Mouse (Mus musculus) hindbrain, postnatal 0 days (tissue): ENCODE measurements around the gene Suclg1. TPM values are rescaled to one million over a fixed set of nuclear protein-coding genes. Genes with fewer than 3 reads are reported as not detected.

Experiments
- ATAC-seq: fragments of 200-750 bp; cut with Nextera tagmentation; 2 replicates; pipeline ENCODE4 v1.8.0; 2017; ENCODE audit warnings: mild to moderate bottlenecking, moderate TSS enrichment, moderate library complexity
- DNase-seq: peaks from one replicate; pipeline ENCODE4 v3.0.0-alpha.2; 2015; ENCODE audit warnings: low spot score
- H3K27ac ChIP-seq: fragments of 300-500 bp; sonication (generic); 2 replicates; pipeline ENCODE4 v1.5.1; 2014; ENCODE audit warnings: mild to moderate bottlenecking
- H3K27me3 ChIP-seq: fragments of 300-500 bp; sonication (generic); 2 replicates; pipeline ENCODE4 v1.6.1; 2014; ENCODE audit warnings: low read length, mixed read lengths; ENCODE audit not compliant: insufficient read depth
- H3K36me3 ChIP-seq: fragments of 300-500 bp; sonication (generic); 2 replicates; pipeline ENCODE4 v1.6.1; 2014; ENCODE audit warnings: low read length, mixed read lengths; ENCODE audit not compliant: insufficient read depth
- H3K4me1 ChIP-seq: fragments of 300-500 bp; sonication (generic); 2 replicates; pipeline ENCODE4 v1.6.1; 2014; ENCODE audit warnings: antibody characterized with exemption, low read length, mixed read lengths; ENCODE audit not compliant: insufficient read depth
- H3K4me2 ChIP-seq: fragments of 300-500 bp; sonication (generic); 2 replicates; pipeline ENCODE4 v1.6.1; 2014; ENCODE audit warnings: low read depth, mild to moderate bottlenecking, low read length, moderate library complexity, mixed read lengths
- H3K4me3 ChIP-seq: fragments of 300-500 bp; sonication (generic); 2 replicates; pipeline ENCODE4 v1.5.1; 2014; ENCODE audit warnings: low read length
- H3K9ac ChIP-seq: fragments of 300-500 bp; sonication (generic); replicated peaks from 2 replicates; pipeline ENCODE4 v1.6.1; 2014; ENCODE audit warnings: mild to moderate bottlenecking, low read length, moderate library complexity, mixed read lengths
- H3K9me3 ChIP-seq: fragments of 300-500 bp; sonication (generic); 2 replicates; pipeline ENCODE4 v1.6.1; 2016; ENCODE audit warnings: low read length, mixed read lengths
- CTCF ChIP-seq: IDR thresholded peaks from 2 replicates; pipeline ENCODE4 v1.5.1; 2016; ENCODE audit warnings: antibody characterized with exemption, control low read depth, low read depth
- WGBS: fragments of 180-500 bp; shearing (Covaris S2); extraction: QIAGEN DNeasy Blood & Tissue Kit; methylation state at CpG from one replicate; pipeline ENCODE4 v1.1.7; 2014; 5-methylcytosine and 5-hydroxymethylcytosine counted together
- polyA plus RNA-seq: library from polyadenylated mRNA; unstranded; fragments of >200 nt; fragmentation: Nextera tagmentation; extraction: Ambion mirVana; gene quantifications from 2 replicates; pipeline ENCODE4 v1.2.1, GENCODE M21; 2015
- total RNA-seq: library from RNA; depleted of rRNA; stranded (reverse); fragments of >200 nt; gene quantifications from 2 replicates; pipeline ENCODE4 v1.2.3, GENCODE M21; 2014

Gene Suclg1
- total and polyA plus RNA-seq, 2 experiments from 2014 or later = 46.8 to 152 TPM

- WGBS = 28% methylated on average over 25 of the region's 25 CpGs
- peak; percentile 99 for ATAC-seq
- Histone ChIP-seq H3K27ac (peak within 1 kb of the TSS; percentile 79), H3K36me3 (no peaks in the 10 kb centered on the region), H3K4me2 (peak within 1 kb of the TSS; percentile 69), H3K4me1 (0 out of 2 replicates have a peak, but pooled peaks cover 4% of the 10 kb centered on the region), H3K9me3 (no peaks in the 10 kb centered on the region), H3K4me3 (peak within 1 kb of the TSS; percentile 41), H3K27me3 (no peaks in the 10 kb centered on the region), H3K9ac (peak within 1 kb of the TSS; percentile 46)
- TF ChIP-seq CTCF = no peak
- peak; percentile 96 for DNase-seq
These were observed 26.8 kb upstream of the Suclg1 start, which contains the start of gene Dnah6 for GRCm38 (mm10) chr6:73221189-73221957. TSS of gene Dnah6 (minus strand) at chr6:73221651.

GRCm38 (mm10) chr6:73221958-73222735 is 26.0 kb upstream of the Suclg1 start:
- TF ChIP-seq CTCF = no peak
- Histone ChIP-seq H3K4me2 (peak overlapping the region; percentile 69), H3K4me1 (0 out of 2 replicates have a peak, but pooled peaks cover 4% of the 10 kb centered on the region), H3K27ac (peak overlapping the region; percentile 79), H3K27me3 (no peaks in the 10 kb centered on the region), H3K36me3 (no peaks in the 10 kb centered on the region), H3K9me3 (no peaks in the 10 kb centered on the region), H3K4me3 (peak overlapping the region; percentile 41), H3K9ac (peak overlapping the region; percentile 46)
- DNase-seq (peak; percentile 58), ATAC-seq (peak; percentile 81)
- 32% methylated on average over 23 of the region's 23 CpGs for WGBS

- Histone ChIP-seq H3K4me1 (0 out of 2 replicates have a peak, but pooled peaks cover 4% of the 10 kb centered on the region), H3K9me3 (no peaks in the 10 kb centered on the region), H3K9ac (no peak overlapping the region), H3K4me2 (peak overlapping the region; percentile 42), H3K27me3 (no peaks in the 10 kb centered on the region), H3K36me3 (no peaks in the 10 kb centered on the region), H3K4me3 (no peak overlapping the region), H3K27ac (peak overlapping the region; percentile 11; the same call in 1 of the 2 replicates)
- 0 out of 2 replicates have a peak, but pooled peaks have one; percentile 11 for ATAC-seq
- TF ChIP-seq CTCF = no peak
- peak; percentile 70 for DNase-seq
- WGBS = 14% methylated on average over 9 of the region's 10 CpGs
These were observed 25.2 kb upstream of the Suclg1 start for GRCm38 (mm10) chr6:73222841-73223526.

- Histone ChIP-seq H3K9ac (no peak overlapping the region), H3K9me3 (no peaks in the 10 kb centered on the region), H3K4me1 (no peaks in the 10 kb centered on the region), H3K36me3 (no peaks in the 10 kb centered on the region), H3K27ac (no peak overlapping the region), H3K4me3 (no peak overlapping the region), H3K27me3 (no peaks in the 10 kb centered on the region), H3K4me2 (no peak overlapping the region)
- WGBS = 50% methylated on average over 10 of the region's 10 CpGs
- ATAC-seq (no peak), DNase-seq (peak; percentile 85)
- TF ChIP-seq CTCF = peak; percentile 62
These were observed 20.6 kb upstream of the Suclg1 start for GRCm38 (mm10) chr6:73227376-73228158.

GRCm38 (mm10) chr6:73228408-73228807 is 19.8 kb upstream of the Suclg1 start:
- no peaks in the 10 kb centered on the region for H3K4me1 ChIP-seq
- no peak for DNase-seq
- H3K4me2 ChIP-seq = no peak overlapping the region
- no peaks in the 10 kb centered on the region for H3K27me3 ChIP-seq
- H3K36me3 ChIP-seq = no peaks in the 10 kb centered on the region
- H3K9me3 ChIP-seq = no peaks in the 10 kb centered on the region
- H3K4me3 ChIP-seq = no peak overlapping the region
- WGBS = 65% methylated on average over 4 of the region's 4 CpGs
- no peak overlapping the region for H3K27ac ChIP-seq
- ATAC-seq = no peak
- H3K9ac ChIP-seq = no peak overlapping the region
- TF ChIP-seq CTCF = no peak

- no peak for TF ChIP-seq CTCF
- ATAC-seq (no peak), DNase-seq (no peak)
- no peaks in the 10 kb centered on the region for H3K27me3 ChIP-seq
- H3K9ac ChIP-seq = no peak overlapping the region
- H3K4me3 ChIP-seq = no peak overlapping the region
- H3K4me2 ChIP-seq = no peak overlapping the region
- no peaks in the 10 kb centered on the region for H3K36me3 ChIP-seq
- H3K4me1 ChIP-seq = no peaks in the 10 kb centered on the region
- no peaks in the 10 kb centered on the region for H3K9me3 ChIP-seq
- WGBS = 63% methylated on average over 3 of the region's 3 CpGs
- no peak overlapping the region for H3K27ac ChIP-seq
These were observed 19.3 kb upstream of the Suclg1 start for GRCm38 (mm10) chr6:73228881-73229280.
